Mouse (Mus musculus) cerebellum, adult 2 months (tissue): ENCODE results near the gene 2610507B11Rik.

Experiments used
- CTCF ChIP-seq: fragments of 200-500 bp; IDR thresholded peaks from 2 replicates; pipeline ENCODE4 v1.5.1; 2011; ENCODE audit warnings: low read depth, mild to moderate bottlenecking, control low read depth, low read length, moderate library complexity, borderline replicate concordance; ENCODE audit not compliant: insufficient read depth
- POLR2A ChIP-seq: fragments of 200-500 bp; IDR thresholded peaks from 2 replicates; pipeline ENCODE4 v1.6.1; 2011; ENCODE audit warnings: low read length, control low read depth, borderline replicate concordance; ENCODE audit not compliant: insufficient read depth

DNA sequence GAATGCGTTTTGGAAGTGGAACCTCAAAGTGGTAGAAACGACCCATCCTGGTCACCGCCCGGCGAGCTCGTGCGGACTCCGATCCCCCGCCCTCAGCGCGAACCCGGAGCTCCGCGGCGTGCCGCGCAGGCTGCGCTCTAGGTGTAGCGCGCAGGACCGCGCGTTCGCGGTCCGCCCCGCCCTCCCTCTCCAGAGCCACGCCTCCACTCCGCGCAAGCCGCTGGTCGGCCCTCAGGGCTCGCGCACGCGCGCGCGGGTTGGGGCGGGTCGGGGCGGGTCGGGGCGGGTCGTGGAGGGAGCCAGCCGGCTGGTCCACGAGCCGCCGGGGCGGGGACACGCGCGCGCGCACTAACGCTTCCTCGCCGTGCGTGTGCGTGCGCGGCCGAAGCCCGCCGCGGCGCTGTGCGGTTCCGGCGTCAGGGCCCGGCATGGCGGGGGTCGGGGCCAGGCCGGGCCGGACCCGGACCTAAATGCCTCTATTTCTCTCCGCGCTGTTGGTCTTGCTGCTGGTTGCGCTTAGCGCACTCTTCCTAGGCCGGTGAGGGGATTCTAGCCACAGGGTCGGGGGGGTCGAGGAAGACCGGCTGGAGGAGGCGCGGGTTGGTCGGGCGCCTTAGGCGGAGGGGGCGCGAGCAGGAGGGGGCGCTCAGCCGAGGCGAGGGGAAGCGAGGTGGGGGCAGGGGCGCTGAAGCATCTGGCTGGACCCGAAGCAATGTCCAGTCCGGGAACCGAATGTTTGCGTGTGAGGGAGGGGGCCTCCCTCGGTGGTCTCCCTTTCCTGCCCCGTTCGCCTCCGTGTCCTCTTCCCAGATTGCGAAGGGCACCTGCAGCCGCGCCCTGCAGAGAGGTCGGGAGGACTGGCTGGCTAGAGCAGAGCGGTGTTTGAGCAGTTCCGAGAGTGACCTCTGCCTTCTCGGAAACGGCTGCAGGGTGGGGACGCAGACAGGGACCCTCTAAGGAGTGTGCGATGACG is at the start of gene 2610507B11Rik:
- TF ChIP-seq POLR2A (peak; percentile 57), CTCF (no peak)
